Mouse (Mus musculus) ES-Bruce4 (cell line): ENCODE data around the gene Prl5a1.

Source experiments
- CTCF ChIP-seq: IDR thresholded peaks from one replicate; pipeline ENCODE4 v1.8.1; 2011; ENCODE audit warnings: low read depth, low read length
- POLR2A ChIP-seq: IDR thresholded peaks from one replicate; pipeline ENCODE4 v1.8.1; 2011; ENCODE audit warnings: low read length; ENCODE audit not compliant: insufficient read depth

DNA sequence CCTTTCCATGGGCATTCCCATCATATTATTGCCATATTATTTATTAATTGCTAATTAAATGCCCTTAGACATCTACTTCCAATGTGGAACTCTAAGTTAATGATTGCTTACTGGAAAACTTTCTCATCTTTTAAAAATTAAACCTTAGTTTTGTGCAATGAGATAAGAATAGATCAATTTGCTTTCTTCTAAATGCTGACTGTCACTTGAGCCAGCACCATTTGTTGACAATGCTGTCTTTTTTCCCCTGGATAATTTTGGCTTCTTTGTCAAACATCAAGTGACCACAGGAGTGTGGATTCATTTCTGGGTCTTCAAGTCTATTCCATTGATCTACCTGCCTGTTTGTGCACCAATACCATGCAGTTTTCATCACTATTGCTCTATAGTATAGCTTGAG is 46.1 kb upstream of the Prl5a1 start:
- TF ChIP-seq CTCF (no peak), POLR2A (no peak)
